Mouse (Mus musculus) urinary bladder, postnatal 25 days (tissue): ENCODE results near the gene Rimbp2.
A peak's percentile ranks its signal among the peaks of the same experiment; 100 is the strongest.
"Not testable (repeated sequence)": the region's sequence is repeated elsewhere in the genome, so short reads cannot be mapped to it uniquely, and the experiment has no call there.

Experiments used
- DNase-seq: peaks from one replicate; pipeline ENCODE4 v3.0.0; 2022; ENCODE audit warnings: low spot score

Rimbp2 gene

GRCm38 (mm10) chr5:128744351-128744750, 208.9 kb downstream of the Rimbp2 start:
- DNase-seq = no peak

- no peak for DNase-seq
Observed at GRCm38 (mm10) chr5:128739838-128740171, 213.5 kb downstream of the Rimbp2 start.

GRCm38 (mm10) chr5:128739168-128739837, 214.0 kb downstream of the Rimbp2 start:
- no peak for DNase-seq

GRCm38 (mm10) chr5:128735921-128736320, 217.4 kb downstream of the Rimbp2 start:
- no peak for DNase-seq

- peak; percentile 24 for DNase-seq
Observed at GRCm38 (mm10) chr5:128733955-128734354, 219.3 kb downstream of the Rimbp2 start.

- DNase-seq = no peak
Observed at GRCm38 (mm10) chr5:128732416-128733014, 220.8 kb downstream of the Rimbp2 start.

GRCm38 (mm10) chr5:128730634-128731033, 222.7 kb downstream of the Rimbp2 start:
- peak; percentile 9 for DNase-seq

GRCm38 (mm10) chr5:128729341-128729740, 223.9 kb downstream of the Rimbp2 start:
- no peak for DNase-seq

GRCm38 (mm10) chr5:128720461-128720860, 232.8 kb downstream of the Rimbp2 start:
- DNase-seq = not testable (repeated sequence)

GRCm38 (mm10) chr5:128715171-128715570, 238.1 kb downstream of the Rimbp2 start:
- DNase-seq = no peak

- no peak for DNase-seq
Observed at GRCm38 (mm10) chr5:128711847-128712246, 241.4 kb downstream of the Rimbp2 start.

GRCm38 (mm10) chr5:128710596-128710995, 242.7 kb downstream of the Rimbp2 start:
- DNase-seq = no peak

GRCm38 (mm10) chr5:128708929-128709328, 244.4 kb downstream of the Rimbp2 start:
- no peak for DNase-seq
